Mouse (Mus musculus) midbrain, postnatal 0 days (tissue): Measurements from ENCODE around the gene Mapk8ip1. TPM values are rescaled to one million over a fixed set of nuclear protein-coding genes. Genes with fewer than 3 reads are reported as not detected.
A peak's percentile ranks its signal among the peaks of the same experiment; 100 is the strongest.

Experiments
- ATAC-seq: fragments of 200-750 bp; cut with Nextera tagmentation; 2 replicates; pipeline ENCODE4 v1.8.0; 2017; ENCODE audit warnings: moderate number of reproducible peaks, mild to moderate bottlenecking, moderate TSS enrichment, moderate library complexity; ENCODE audit not compliant: low FRiP score
- DNase-seq: peaks from one replicate; pipeline ENCODE4 v3.0.0-alpha.2; 2015; ENCODE audit warnings: low spot score
- H3K27ac ChIP-seq: fragments of 300-500 bp; sonication (generic); 2 replicates; pipeline ENCODE4 v1.5.1; 2014; ENCODE audit warnings: low read depth, mild to moderate bottlenecking, low read length, mixed read lengths
- H3K27me3 ChIP-seq: fragments of 300-500 bp; sonication (generic); 2 replicates; pipeline ENCODE4 v1.6.1; 2014; ENCODE audit warnings: low read length, control low read depth, mixed read lengths; ENCODE audit not compliant: insufficient read depth
- H3K36me3 ChIP-seq: fragments of 300-500 bp; sonication (generic); 2 replicates; pipeline ENCODE4 v1.6.1; 2014; ENCODE audit warnings: low read length, control low read depth, mixed read lengths; ENCODE audit not compliant: insufficient read depth
- H3K4me1 ChIP-seq: fragments of 300-500 bp; sonication (generic); 2 replicates; pipeline ENCODE4 v1.6.1; 2014; ENCODE audit warnings: mild to moderate bottlenecking, control low read depth, antibody characterized with exemption, low read length, mixed read lengths; ENCODE audit not compliant: insufficient read depth
- H3K4me2 ChIP-seq: fragments of 300-500 bp; sonication (generic); 2 replicates; pipeline ENCODE4 v1.6.1; 2014; ENCODE audit warnings: low read depth, mild to moderate bottlenecking, low read length, mixed read lengths; ENCODE audit not compliant: poor library complexity, severe bottlenecking
- H3K4me3 ChIP-seq: fragments of 300-500 bp; sonication (generic); 2 replicates; pipeline ENCODE4 v1.5.1; 2014; ENCODE audit warnings: low read depth, mild to moderate bottlenecking, low read length, moderate library complexity
- H3K9ac ChIP-seq: fragments of 300-500 bp; sonication (generic); replicated peaks from 2 replicates; pipeline ENCODE4 v1.6.1; 2014; ENCODE audit warnings: mild to moderate bottlenecking, low read length, moderate library complexity, mixed read lengths; ENCODE audit not compliant: poor library complexity, severe bottlenecking
- H3K9me3 ChIP-seq: fragments of 300-500 bp; sonication (generic); 2 replicates; pipeline ENCODE4 v1.6.1; 2016; ENCODE audit warnings: low read length, control low read depth
- CTCF ChIP-seq: IDR thresholded peaks from 2 replicates; pipeline ENCODE4 v1.5.1; 2016; ENCODE audit warnings: antibody characterized with exemption, mild to moderate bottlenecking
- WGBS: fragments of 180-500 bp; shearing (Covaris S2); extraction: QIAGEN DNeasy Blood & Tissue Kit; methylation state at CpG from one replicate; pipeline ENCODE4 v1.1.7; 2014; 5-methylcytosine and 5-hydroxymethylcytosine counted together
- polyA plus RNA-seq: library from polyadenylated mRNA; unstranded; fragments of >200 nt; fragmentation: Nextera tagmentation; extraction: Ambion mirVana; gene quantifications from 2 replicates; pipeline ENCODE4 v1.2.1, GENCODE M21; 2015
- total RNA-seq: library from RNA; depleted of rRNA; stranded (reverse); fragments of >200 nt; gene quantifications from 2 replicates; pipeline ENCODE4 v1.2.3, GENCODE M21; 2014

Gene Mapk8ip1
- total and polyA plus RNA-seq, 2 experiments from 2014 or later = 178 to 357 TPM

GRCm38 (mm10) chr2:92430089-92430488 lies 29.0 kb upstream of the Mapk8ip1 start:
- TF ChIP-seq CTCF = no peak
- Histone ChIP-seq H3K27me3 (no peaks in the 10 kb centered on the region), H3K4me3 (no peak overlapping the region), H3K27ac (no peak overlapping the region), H3K36me3 (no peaks in the 10 kb centered on the region), H3K4me1 (peaks cover 15% of the 10 kb centered on the region; the same call in 1 of the 2 replicates), H3K9ac (no peak overlapping the region), H3K9me3 (no peaks in the 10 kb centered on the region), H3K4me2 (no peak overlapping the region)
- no peak for DNase-seq
- WGBS = 91% methylated on average over 2 of the region's 2 CpGs
- ATAC-seq = no peak

- DNase-seq = peak; percentile 80
- H3K27ac ChIP-seq = no peak overlapping the region
- 39% methylated on average over 6 of the region's 6 CpGs for WGBS
- TF ChIP-seq CTCF = peak; percentile 17; the same call in 1 of the 2 replicates
- 0 out of 2 replicates have a peak, but pooled peaks cover 11% of the 10 kb centered on the region for H3K4me1 ChIP-seq
- ATAC-seq = no peak
- H3K9me3 ChIP-seq = no peaks in the 10 kb centered on the region
- H3K36me3 ChIP-seq = peaks cover 16% of the 10 kb centered on the region
- H3K27me3 ChIP-seq = no peaks in the 10 kb centered on the region
- no peak overlapping the region; the same call in 1 of the 2 replicates for H3K9ac ChIP-seq
- no peak overlapping the region for H3K4me3 ChIP-seq
- H3K4me2 ChIP-seq = no peak overlapping the region
Observed at GRCm38 (mm10) chr2:92427882-92428281, 26.8 kb upstream of the Mapk8ip1 start.

- no peak overlapping the region for H3K4me2 ChIP-seq
- no peaks in the 10 kb centered on the region for H3K9me3 ChIP-seq
- DNase-seq = peak; percentile 47
- no peak for TF ChIP-seq CTCF
- H3K4me3 ChIP-seq = no peak overlapping the region
- 0 out of 2 replicates have a peak, but pooled peaks cover 7% of the 10 kb centered on the region for H3K4me1 ChIP-seq
- ATAC-seq = no peak
- no peaks in the 10 kb centered on the region for H3K27me3 ChIP-seq
- 83% methylated on average over 3 of the region's 3 CpGs for WGBS
- no peak overlapping the region for H3K9ac ChIP-seq
- peak overlapping the region; percentile 48 for H3K27ac ChIP-seq
- peaks cover 29% of the 10 kb centered on the region for H3K36me3 ChIP-seq
Observed at GRCm38 (mm10) chr2:92426426-92426825, 25.4 kb upstream of the Mapk8ip1 start.

GRCm38 (mm10) chr2:92425366-92425765 lies 24.3 kb upstream of the Mapk8ip1 start:
- H3K4me3 ChIP-seq = no peak overlapping the region
- H3K9me3 ChIP-seq = no peaks in the 10 kb centered on the region
- WGBS = 49% methylated on average over 4 of the region's 4 CpGs
- 0 out of 2 replicates have a peak, but pooled peaks cover 6% of the 10 kb centered on the region for H3K4me1 ChIP-seq
- TF ChIP-seq CTCF = no peak
- DNase-seq = no peak
- H3K9ac ChIP-seq = no peak overlapping the region; the same call in 1 of the 2 replicates
- ATAC-seq = no peak
- no peaks in the 10 kb centered on the region for H3K27me3 ChIP-seq
- no peak overlapping the region for H3K4me2 ChIP-seq
- H3K36me3 ChIP-seq = peaks cover 40% of the 10 kb centered on the region
- peak overlapping the region; percentile 71 for H3K27ac ChIP-seq

- H3K4me3 ChIP-seq = no peak overlapping the region
- H3K36me3 ChIP-seq = peaks cover 47% of the 10 kb centered on the region
- no peak for TF ChIP-seq CTCF
- WGBS = 33% methylated on average over 9 of the region's 9 CpGs
- peak; percentile 89 for DNase-seq
- H3K27me3 ChIP-seq = no peaks in the 10 kb centered on the region
- no peak overlapping the region for H3K4me2 ChIP-seq
- peak overlapping the region; percentile 71 for H3K27ac ChIP-seq
- no peak overlapping the region for H3K9ac ChIP-seq
- no peaks in the 10 kb centered on the region for H3K9me3 ChIP-seq
- ATAC-seq = peak; percentile 35
- 0 out of 2 replicates have a peak, but pooled peaks cover 6% of the 10 kb centered on the region for H3K4me1 ChIP-seq
Observed at GRCm38 (mm10) chr2:92424462-92425308, 23.6 kb upstream of the Mapk8ip1 start.
